Mouse (Mus musculus) testis, adult 2 months (tissue): ENCODE results near the gene Srp54a.

ENCODE experiments used
- CTCF ChIP-seq: fragments of 200-500 bp; IDR thresholded peaks from 2 replicates; pipeline ENCODE4 v1.5.1; 2012; ENCODE audit warnings: low read depth, mild to moderate bottlenecking, inconsistent platforms, low read length, moderate library complexity; ENCODE audit not compliant: control insufficient read depth, insufficient read depth, insufficient replicate concordance
- POLR2A ChIP-seq: fragments of 200-500 bp; IDR thresholded peaks from 2 replicates; pipeline ENCODE4 v1.6.1; 2012; ENCODE audit warnings: low read depth, mild to moderate bottlenecking, inconsistent platforms, low read length, moderate library complexity; ENCODE audit not compliant: control insufficient read depth

DNA sequence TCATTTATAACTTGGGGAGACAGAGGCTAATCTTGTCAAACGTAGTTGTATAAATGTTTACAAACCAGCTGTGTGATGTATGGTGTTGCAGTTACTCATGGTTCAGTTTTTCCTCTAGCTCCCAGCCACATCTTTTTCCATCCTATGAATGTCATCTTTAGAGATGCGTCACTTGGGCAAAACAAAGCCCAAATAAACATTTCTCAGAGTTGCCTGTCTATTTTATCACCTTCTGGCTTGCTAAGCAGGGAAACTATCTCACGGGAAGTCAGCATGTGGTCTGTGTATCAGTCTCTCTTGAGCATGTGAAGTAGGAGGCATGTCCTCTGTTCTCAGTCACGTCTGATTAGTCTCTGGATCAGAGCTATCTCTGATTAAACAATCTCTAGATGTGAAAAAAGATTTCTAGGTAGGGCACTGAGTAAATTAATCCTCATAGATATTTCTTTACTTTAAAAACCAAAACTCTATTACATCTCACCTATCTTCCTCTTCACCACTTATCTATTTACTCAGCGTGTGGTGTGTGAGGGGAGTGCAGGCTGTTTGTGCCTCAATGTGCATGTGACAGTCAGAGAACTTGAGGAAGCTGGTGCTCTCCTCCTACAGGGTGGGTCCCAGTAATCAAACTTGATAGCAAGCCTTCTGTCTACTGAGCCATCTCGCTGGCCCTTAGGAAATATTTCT, 19.7 kb upstream of the Srp54a start:
- TF ChIP-seq POLR2A (no peak), CTCF (no peak)
